Mouse (Mus musculus): ENCODE data around the gene Ovch2.

The Ovch2 gene

GRCm38 (mm10) chr7:107745111-107745510 is 55.9 kb downstream of the Ovch2 start:
- DNase-seq (ENCODE audit: low read depth, low spot score), result no peak

GRCm38 (mm10) chr7:107744454-107744853 is 56.6 kb downstream of the Ovch2 start:
- DNase-seq (ENCODE audit: low read depth, low spot score), result no peak

GRCm38 (mm10) chr7:107742963-107743465 is 58.0 kb downstream of the Ovch2 start:
- DNase-seq (ENCODE audit: low read depth, low spot score), result no peak

- no peak for DNase-seq (ENCODE audit: low read depth, low spot score)
These were observed 62.3 kb downstream of the Ovch2 start for GRCm38 (mm10) chr7:107738726-107739125.

- DNase-seq (ENCODE audit: low read depth, low spot score), result no peak
These were observed 67.8 kb downstream of the Ovch2 start for GRCm38 (mm10) chr7:107733162-107733561.

Data from forelimb bud, embryonic 11.5 days (tissue).